Mouse (Mus musculus) hindbrain, embryonic 13.5 days (tissue): ENCODE results near the gene Tfip11. TPM values are rescaled to one million over a fixed set of nuclear protein-coding genes. Genes with fewer than 3 reads are reported as not detected.

ENCODE experiments used
- ATAC-seq: fragments of 200-750 bp; cut with Nextera tagmentation; 2 replicates; pipeline ENCODE4 v1.8.0; 2017; ENCODE audit warnings: moderate TSS enrichment; ENCODE audit not compliant: low FRiP score
- H3K27ac ChIP-seq: fragments of 300-500 bp; sonication (generic); 2 replicates; pipeline ENCODE4 v1.5.1; 2015; ENCODE audit warnings: inconsistent platforms, mild to moderate bottlenecking, moderate library complexity
- H3K27me3 ChIP-seq: fragments of 300-500 bp; sonication (generic); 2 replicates; pipeline ENCODE4 v1.6.1; 2015; ENCODE audit warnings: mild to moderate bottlenecking, inconsistent platforms
- H3K36me3 ChIP-seq: fragments of 300-500 bp; sonication (generic); 2 replicates; pipeline ENCODE4 v1.6.1; 2015; ENCODE audit warnings: mild to moderate bottlenecking, inconsistent platforms
- H3K4me1 ChIP-seq: fragments of 300-500 bp; sonication (generic); replicated peaks from 2 replicates; pipeline ENCODE4 v1.6.1; 2015; ENCODE audit warnings: inconsistent platforms
- H3K4me2 ChIP-seq: fragments of 300-500 bp; sonication (generic); 2 replicates; pipeline ENCODE4 v1.6.1; 2015; ENCODE audit warnings: inconsistent platforms, mild to moderate bottlenecking, moderate library complexity
- H3K4me3 ChIP-seq: fragments of 300-500 bp; sonication (generic); 2 replicates; pipeline ENCODE4 v1.5.1; 2015; ENCODE audit warnings: mild to moderate bottlenecking, inconsistent platforms
- H3K9ac ChIP-seq: fragments of 300-500 bp; sonication (generic); 2 replicates; pipeline ENCODE4 v1.6.1; 2015; ENCODE audit warnings: mild to moderate bottlenecking, inconsistent platforms
- H3K9me3 ChIP-seq: fragments of 300-500 bp; sonication (generic); 2 replicates; pipeline ENCODE4 v1.6.1; 2016; ENCODE audit warnings: inconsistent platforms
- WGBS: fragments of 180-500 bp; shearing (Covaris S2); methylation state at CpG from one replicate; pipeline ENCODE4 v1.1.7; 2015; 5-methylcytosine and 5-hydroxymethylcytosine counted together
- polyA plus RNA-seq: library from polyadenylated mRNA; unstranded; fragments of >200 nt; fragmentation: Nextera tagmentation; extraction: Ambion mirVana; gene quantifications from 2 replicates; pipeline ENCODE4 v1.2.1, GENCODE M21; 2015

Gene Tfip11
- polyA plus RNA-seq, 1 experiment from 2014 or later, result 32.2 TPM

DNA sequence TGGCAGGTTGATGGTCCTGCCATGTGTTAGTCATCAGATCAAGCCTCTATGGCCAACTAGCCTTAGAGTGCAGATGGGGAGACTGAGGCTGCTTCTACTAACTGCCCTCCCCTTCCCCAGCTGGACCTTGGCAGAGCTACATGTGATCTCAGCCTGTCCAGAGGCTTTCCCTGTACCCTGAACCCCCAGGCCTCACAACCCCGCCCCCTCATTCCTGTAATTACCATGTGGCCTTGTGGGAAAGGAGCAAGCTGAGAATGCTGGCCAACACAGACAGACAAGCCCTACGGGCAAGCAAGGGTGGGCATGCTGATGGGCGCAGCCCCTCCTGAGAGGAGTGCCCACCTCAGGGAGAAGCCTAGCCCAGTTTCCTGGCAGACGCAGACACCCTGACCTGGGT lies 31.5 kb upstream of the Tfip11 start:
- Histone ChIP-seq H3K27me3 (no peaks in the 10 kb centered on the region), H3K4me3 (no peak overlapping the region), H3K9ac (peak overlapping the region; percentile 29; the same call in 1 of the 2 replicates), H3K36me3 (no peaks in the 10 kb centered on the region), H3K27ac (no peak overlapping the region), H3K9me3 (no peaks in the 10 kb centered on the region), H3K4me2 (no peak overlapping the region), H3K4me1 (peaks cover 55% of the 10 kb centered on the region)
- 49% methylated on average over 4 of the region's 4 CpGs for WGBS
- ATAC-seq, result no peak

DNA sequence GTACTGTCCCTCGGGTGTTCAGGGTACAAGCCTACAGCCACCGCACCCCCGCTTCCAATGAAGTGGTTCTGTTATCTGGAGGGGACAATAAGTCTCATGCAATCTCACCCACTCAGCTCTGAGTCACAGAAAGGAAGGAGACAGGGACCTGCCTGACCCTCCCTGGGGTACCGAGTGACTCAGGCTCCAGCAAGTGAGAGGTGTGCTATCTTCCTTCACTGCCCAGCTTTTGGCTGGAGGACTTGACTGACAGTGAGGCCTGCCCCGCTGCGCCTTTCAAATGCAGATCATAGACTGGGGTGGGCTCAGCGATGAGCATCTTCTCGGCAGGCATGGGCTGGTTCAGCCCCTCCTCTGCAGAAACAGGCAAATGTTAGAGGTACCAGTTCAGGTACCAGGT lies 31.0 kb upstream of the Tfip11 start:
- Histone ChIP-seq H3K36me3 (no peaks in the 10 kb centered on the region), H3K27ac (no peak overlapping the region), H3K9me3 (no peaks in the 10 kb centered on the region), H3K27me3 (no peaks in the 10 kb centered on the region), H3K4me2 (no peak overlapping the region), H3K4me3 (no peak overlapping the region), H3K4me1 (peaks cover 52% of the 10 kb centered on the region), H3K9ac (no peak overlapping the region)
- ATAC-seq, result no peak
- WGBS, result 27% methylated on average over 8 of the region's 8 CpGs

DNA sequence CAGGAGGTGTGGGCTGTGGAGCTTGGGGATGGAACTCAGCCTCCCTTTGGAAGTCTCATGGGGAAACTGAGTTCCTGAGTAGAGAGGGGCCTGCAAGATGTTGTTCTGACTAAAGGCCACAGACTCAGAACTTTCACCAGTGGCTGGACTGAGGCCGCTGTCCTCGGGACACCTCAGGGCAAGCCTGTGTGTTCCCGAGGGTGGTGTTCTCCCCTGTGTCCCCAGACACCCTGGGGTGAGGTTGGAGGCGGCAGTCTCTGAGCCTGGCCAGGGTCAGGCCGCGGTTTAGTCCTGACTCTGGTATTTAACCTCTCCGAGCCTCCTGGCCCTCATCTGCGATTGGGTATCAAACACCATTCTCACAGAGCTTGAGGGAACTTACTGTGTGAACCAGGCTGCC lies 30.6 kb upstream of the Tfip11 start:
- no peaks in the 10 kb centered on the region for H3K27me3 ChIP-seq
- no peak overlapping the region for H3K4me3 ChIP-seq
- H3K36me3 ChIP-seq, result no peaks in the 10 kb centered on the region
- ATAC-seq, result no peak
- no peak overlapping the region for H3K9ac ChIP-seq
- H3K27ac ChIP-seq, result no peak overlapping the region
- H3K4me1 ChIP-seq, result peaks cover 48% of the 10 kb centered on the region
- no peaks in the 10 kb centered on the region for H3K9me3 ChIP-seq
- no peak overlapping the region for H3K4me2 ChIP-seq
- WGBS, result 61% methylated on average over 8 of the region's 8 CpGs

DNA sequence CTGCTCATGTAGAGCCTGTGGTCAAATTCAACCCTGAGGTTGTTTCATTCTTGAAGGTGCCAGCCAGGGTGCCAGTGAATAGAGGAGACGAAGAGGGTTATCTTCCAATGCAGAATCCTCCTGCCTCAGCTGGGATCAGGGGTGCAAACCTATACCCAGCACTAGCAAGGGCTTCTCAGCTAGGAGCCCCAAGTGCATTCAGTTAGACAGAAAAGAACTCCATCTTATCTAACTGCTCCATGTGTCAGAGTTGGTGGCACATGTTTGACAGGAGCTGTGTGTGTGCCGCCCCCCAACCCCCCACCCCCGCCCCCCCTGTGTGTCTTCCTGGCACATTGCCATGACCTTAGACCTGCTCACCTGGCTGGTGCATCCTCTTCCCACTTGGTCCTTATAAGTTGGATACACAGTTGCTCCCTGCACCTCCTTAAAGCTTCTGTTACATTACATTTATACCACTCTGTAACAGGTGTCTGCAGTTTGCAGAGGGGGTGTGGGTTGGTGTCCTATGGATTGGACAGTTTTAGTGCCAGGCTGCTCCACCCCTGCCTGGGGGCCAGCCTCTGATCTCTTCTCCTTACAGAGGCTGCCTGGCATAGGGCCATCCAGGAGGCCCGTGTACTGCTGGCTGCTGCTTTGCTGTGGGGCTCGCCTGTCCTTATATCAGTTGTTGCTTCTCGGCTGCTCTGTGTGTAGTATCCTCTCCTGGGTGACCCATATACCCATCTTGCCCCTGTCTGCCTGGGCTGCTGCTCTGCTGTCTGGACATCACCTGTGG lies 29.6 kb upstream of the Tfip11 start:
- H3K4me3 ChIP-seq, result no peak overlapping the region
- H3K27me3 ChIP-seq, result no peaks in the 10 kb centered on the region
- no peak overlapping the region; the same call in 1 of the 2 replicates for H3K27ac ChIP-seq
- no peaks in the 10 kb centered on the region for H3K9me3 ChIP-seq
- 0 out of 2 replicates have a peak overlapping the region, but pooled peaks have one; percentile 13 for H3K9ac ChIP-seq
- 76% methylated on average over 6 of the region's 6 CpGs for WGBS
- H3K4me1 ChIP-seq, result peaks cover 40% of the 10 kb centered on the region
- H3K4me2 ChIP-seq, result no peak overlapping the region
- ATAC-seq, result no peak
- H3K36me3 ChIP-seq, result no peaks in the 10 kb centered on the region

DNA sequence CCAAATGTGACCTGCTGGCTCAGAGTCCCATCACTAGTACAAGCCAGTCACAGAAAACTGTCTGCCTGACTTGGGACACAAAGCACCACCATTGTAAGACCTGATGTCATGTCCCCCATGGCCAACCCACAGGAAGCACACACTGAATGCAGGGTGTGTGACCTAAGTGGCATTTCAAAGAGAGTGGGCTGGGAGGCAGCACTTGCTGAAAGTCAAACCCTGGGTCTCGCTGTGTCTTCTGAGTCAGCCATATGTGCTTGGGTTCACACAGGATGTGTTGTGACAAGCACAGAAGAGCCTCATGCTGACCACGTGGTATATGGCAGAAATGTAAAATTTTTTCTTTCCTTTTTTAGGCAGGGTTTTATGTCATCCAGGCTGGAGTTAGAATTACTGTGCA lies 28.9 kb upstream of the Tfip11 start:
- H3K9me3 ChIP-seq, result no peaks in the 10 kb centered on the region
- no peak overlapping the region for H3K4me3 ChIP-seq
- no peak for ATAC-seq
- peaks cover 34% of the 10 kb centered on the region for H3K4me1 ChIP-seq
- H3K9ac ChIP-seq, result 0 out of 2 replicates have a peak overlapping the region, but pooled peaks have one; percentile 13
- 81% methylated on average over 2 of the region's 2 CpGs for WGBS
- H3K27me3 ChIP-seq, result no peaks in the 10 kb centered on the region
- H3K27ac ChIP-seq, result no peak overlapping the region; the same call in 1 of the 2 replicates
- no peak overlapping the region for H3K4me2 ChIP-seq
- H3K36me3 ChIP-seq, result no peaks in the 10 kb centered on the region

DNA sequence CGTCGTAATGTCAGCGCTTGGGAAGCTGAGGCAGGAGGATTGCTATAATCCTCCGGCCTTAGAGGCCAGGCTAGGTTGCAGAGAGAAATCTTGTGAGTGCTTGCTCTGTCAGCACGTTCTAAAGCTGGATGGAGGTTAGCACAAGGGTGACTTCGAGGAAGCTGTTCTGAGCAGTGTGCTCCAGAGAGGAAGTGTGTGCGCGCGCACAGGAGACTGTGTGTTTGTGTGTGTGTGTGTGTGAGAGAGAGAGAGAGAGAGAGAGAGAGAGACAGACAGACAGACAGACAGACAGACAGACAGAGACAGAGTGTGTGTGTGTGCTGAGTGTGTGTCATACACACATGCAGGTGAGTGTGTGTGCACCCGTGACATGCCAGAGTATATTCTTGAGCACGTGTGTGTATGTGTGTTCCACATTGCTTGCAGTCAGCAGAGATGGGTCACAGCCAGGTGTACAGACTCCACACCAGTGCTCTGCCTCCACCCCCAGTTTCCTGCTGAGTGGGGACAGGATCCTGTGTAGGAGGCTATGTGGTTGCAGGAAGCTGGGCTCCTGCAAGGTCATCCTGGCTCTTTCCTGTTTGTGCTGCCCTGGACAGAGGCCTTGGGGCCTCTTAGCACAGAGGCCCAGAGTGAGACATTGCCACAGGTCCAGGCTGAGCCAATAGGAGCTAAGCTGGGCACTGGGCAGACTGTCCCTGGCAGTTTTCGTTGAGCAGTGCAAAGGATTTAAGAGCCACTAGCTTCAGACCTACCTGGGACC lies 27.8 kb upstream of the Tfip11 start:
- no peak for ATAC-seq
- Histone ChIP-seq H3K4me3 (no peak overlapping the region), H3K4me2 (no peak overlapping the region), H3K4me1 (peaks cover 28% of the 10 kb centered on the region), H3K36me3 (no peaks in the 10 kb centered on the region), H3K9ac (no peak overlapping the region), H3K27me3 (no peaks in the 10 kb centered on the region), H3K9me3 (no peaks in the 10 kb centered on the region), H3K27ac (no peak overlapping the region)
- WGBS, result 89% methylated on average over 12 of the region's 12 CpGs

DNA sequence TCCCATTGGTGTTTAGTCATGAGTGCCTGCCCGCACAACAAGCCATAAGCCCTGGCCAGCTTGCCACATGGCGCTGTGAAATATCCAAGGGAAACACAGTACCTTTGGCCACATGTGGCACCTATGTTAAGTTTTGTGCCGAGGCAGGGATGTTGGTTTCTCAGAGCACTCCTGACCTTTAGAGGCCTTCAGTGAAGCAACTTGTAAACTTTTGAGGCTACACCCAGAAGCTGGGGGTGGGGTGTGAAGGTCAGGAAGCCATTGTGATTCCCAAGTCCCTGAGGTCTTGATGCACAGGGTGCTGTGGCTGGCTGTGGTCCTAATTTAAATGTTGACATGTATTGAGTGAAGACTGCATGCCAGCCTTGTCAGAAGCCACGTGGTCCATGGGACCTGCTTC lies 26.8 kb upstream of the Tfip11 start:
- Histone ChIP-seq H3K27me3 (no peaks in the 10 kb centered on the region), H3K36me3 (no peaks in the 10 kb centered on the region), H3K9me3 (no peaks in the 10 kb centered on the region), H3K4me1 (peaks cover 24% of the 10 kb centered on the region), H3K4me2 (no peak overlapping the region), H3K27ac (no peak overlapping the region), H3K9ac (no peak overlapping the region), H3K4me3 (no peak overlapping the region)
- 89% methylated on average over 4 of the region's 4 CpGs for WGBS
- no peak for ATAC-seq

DNA sequence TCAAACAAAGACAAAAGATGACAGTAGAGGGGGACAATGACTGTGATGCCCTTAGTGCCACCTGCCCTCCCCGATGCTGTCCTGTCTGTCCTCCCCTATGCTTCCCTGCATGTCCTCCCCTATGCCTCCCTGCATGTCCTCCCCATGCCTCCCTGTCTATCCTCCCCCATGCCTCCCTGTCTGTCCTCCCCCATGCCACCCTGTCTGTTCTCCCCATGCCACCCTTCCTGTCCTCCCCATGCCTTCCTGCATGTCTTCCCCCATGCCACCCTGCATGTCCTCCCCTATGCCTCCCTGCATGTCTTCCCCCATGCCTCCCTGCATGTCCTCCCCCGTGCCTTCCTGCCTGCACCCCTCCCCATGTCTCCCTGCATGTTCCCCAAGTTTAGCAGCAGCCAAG lies 26.0 kb upstream of the Tfip11 start:
- ATAC-seq, result no peak
- Histone ChIP-seq H3K4me2 (no peak overlapping the region), H3K27me3 (no peaks in the 10 kb centered on the region), H3K9ac (no peak overlapping the region), H3K4me1 (peaks cover 21% of the 10 kb centered on the region), H3K27ac (no peak overlapping the region), H3K4me3 (no peak overlapping the region), H3K36me3 (no peaks in the 10 kb centered on the region), H3K9me3 (no peaks in the 10 kb centered on the region)
- 80% methylated on average over 2 of the region's 2 CpGs for WGBS

DNA sequence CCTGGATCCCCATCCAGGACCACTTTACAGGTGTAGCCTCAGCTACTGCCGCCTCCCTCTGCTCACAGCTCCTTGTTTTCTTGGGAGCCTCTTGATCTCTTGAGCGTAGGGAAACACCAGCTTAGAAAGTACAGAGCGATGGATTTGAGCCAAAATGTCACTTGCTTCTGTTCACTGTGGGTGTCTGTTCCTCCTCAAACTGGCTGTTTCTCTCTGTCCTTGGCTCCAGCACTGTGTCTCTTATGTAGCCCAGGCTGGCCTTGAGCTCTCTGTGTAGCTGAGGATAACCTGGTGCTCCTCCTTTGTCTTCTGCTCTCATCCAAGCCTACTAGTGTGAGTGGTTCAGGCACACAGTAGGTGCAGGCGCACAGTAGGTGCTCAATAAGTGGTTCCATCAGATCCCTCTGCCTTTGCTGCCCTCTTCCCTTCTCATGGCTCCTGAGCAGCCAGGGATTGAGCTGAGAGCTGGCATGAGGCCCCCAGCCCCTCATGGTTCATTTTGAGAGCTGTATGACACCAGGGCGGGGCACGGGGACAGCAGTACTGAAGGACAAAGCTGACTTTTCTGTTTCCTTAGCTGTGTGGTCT lies 25.3 kb upstream of the Tfip11 start:
- 92% methylated on average over 6 of the region's 6 CpGs for WGBS
- Histone ChIP-seq H3K4me1 (peaks cover 15% of the 10 kb centered on the region), H3K27ac (no peak overlapping the region), H3K4me2 (no peak overlapping the region), H3K9ac (no peak overlapping the region), H3K4me3 (no peak overlapping the region), H3K36me3 (no peaks in the 10 kb centered on the region), H3K9me3 (no peaks in the 10 kb centered on the region), H3K27me3 (no peaks in the 10 kb centered on the region)
- ATAC-seq, result no peak

DNA sequence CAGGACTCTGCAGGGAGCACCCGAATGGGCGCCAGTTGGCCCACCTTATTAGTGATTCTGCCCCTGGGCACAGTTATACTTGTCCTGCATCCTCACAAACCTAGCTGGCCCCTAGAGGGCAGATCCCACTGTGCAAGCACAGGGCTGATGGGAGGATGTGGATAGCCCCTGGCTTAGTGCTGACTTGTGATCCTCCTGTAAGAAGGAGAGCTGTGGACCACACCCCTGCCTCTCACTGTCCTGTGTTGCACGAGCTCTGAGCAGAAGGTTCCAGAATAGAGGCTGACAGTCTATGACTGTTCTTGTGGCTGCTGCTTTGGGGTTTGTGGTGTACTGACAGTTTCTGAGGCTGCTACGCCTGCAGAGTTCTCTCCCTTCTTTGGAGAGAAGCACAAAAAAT lies 24.5 kb upstream of the Tfip11 start:
- Histone ChIP-seq H3K27me3 (no peaks in the 10 kb centered on the region), H3K9ac (no peak overlapping the region), H3K36me3 (no peaks in the 10 kb centered on the region), H3K4me3 (no peak overlapping the region), H3K27ac (no peak overlapping the region), H3K4me2 (no peak overlapping the region), H3K4me1 (peaks cover 10% of the 10 kb centered on the region; the same call in 1 of the 2 replicates), H3K9me3 (no peaks in the 10 kb centered on the region)
- 92% methylated on average over 4 of the region's 4 CpGs for WGBS
- no peak for ATAC-seq

DNA sequence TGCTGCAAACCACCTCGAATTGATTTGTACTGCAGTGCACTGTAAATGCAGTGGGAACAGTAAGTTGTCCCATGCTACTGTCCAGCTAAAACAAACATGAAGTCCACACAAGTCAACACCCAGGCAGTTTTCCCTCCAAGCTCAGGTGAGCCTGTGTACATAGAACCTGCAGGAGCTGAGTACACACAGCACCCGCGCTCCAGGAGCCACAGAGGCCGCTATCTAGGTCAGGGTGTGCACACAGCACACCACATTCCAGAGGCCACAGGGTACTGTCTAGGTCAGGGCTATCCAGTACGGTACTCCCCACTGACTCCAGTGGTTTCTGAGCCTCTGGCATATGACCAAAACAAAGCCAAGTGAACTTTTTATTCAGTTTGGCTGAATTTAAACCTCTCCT lies 23.8 kb upstream of the Tfip11 start:
- 89% methylated on average over 5 of the region's 5 CpGs for WGBS
- H3K27me3 ChIP-seq, result no peaks in the 10 kb centered on the region
- H3K9me3 ChIP-seq, result no peaks in the 10 kb centered on the region
- H3K36me3 ChIP-seq, result peaks cover under 1% of the 10 kb centered on the region
- ATAC-seq, result no peak
- no peak overlapping the region for H3K27ac ChIP-seq
- peaks cover 4% of the 10 kb centered on the region; the same call in 1 of the 2 replicates for H3K4me1 ChIP-seq
- H3K9ac ChIP-seq, result no peak overlapping the region
- no peak overlapping the region for H3K4me3 ChIP-seq
- H3K4me2 ChIP-seq, result no peak overlapping the region

DNA sequence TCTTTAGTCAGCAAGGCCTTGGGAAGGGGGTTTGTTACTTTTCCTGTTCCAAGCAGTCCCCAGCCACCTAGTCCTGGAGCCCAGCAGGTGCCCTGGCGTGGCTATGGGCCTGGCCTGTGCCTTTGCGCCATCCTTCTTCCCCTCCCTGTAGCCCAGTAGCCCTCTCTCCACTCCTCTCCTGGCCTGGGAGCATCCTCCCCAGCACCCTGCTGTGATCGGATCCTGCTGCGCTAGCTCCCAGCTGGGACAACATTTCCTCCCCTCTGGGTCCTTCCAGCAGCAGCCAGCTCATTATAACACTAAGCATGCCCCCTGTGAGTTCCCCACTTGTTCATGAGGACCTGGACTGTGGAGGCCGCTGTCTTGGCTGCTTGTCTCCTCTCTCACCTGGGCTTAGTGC lies 20.3 kb upstream of the Tfip11 start:
- Histone ChIP-seq H3K4me3 (no peak overlapping the region), H3K9ac (no peak overlapping the region; the same call in 1 of the 2 replicates), H3K27me3 (no peaks in the 10 kb centered on the region), H3K4me2 (no peak overlapping the region), H3K9me3 (no peaks in the 10 kb centered on the region), H3K36me3 (peaks cover 36% of the 10 kb centered on the region), H3K4me1 (peaks cover 4% of the 10 kb centered on the region; the same call in 1 of the 2 replicates), H3K27ac (no peak overlapping the region)
- WGBS, result 63% methylated on average over 5 of the region's 5 CpGs
- no peak for ATAC-seq
